Mouse (Mus musculus) myocyte (in vitro differentiated cells): ENCODE measurements at regions not wholly inside any gene's neighbourhood (a gene's known extent, or its start where the extent isn't known, plus 50 kb on each side); places are given as distances from the start of the nearest gene placed in this dataset.

Source experiments
- H3K27me3 ChIP-seq: one replicate; pipeline ENCODE4 v1.6.1; 2011; ENCODE audit not compliant: control insufficient read depth, insufficient read depth, insufficient read length
- H3K36me3 ChIP-seq: one replicate; pipeline ENCODE4 v1.6.1; 2011; ENCODE audit not compliant: control insufficient read depth, insufficient read depth
- H3K4me2 ChIP-seq: one replicate; pipeline ENCODE4 v1.6.1; 2011; ENCODE audit warnings: low read depth, control low read depth
- H3K4me3 ChIP-seq: one replicate; pipeline ENCODE4 v1.5.1; 2011; ENCODE audit warnings: mild to moderate bottlenecking, control low read depth, moderate library complexity
- H3K79me2 ChIP-seq: one replicate; pipeline ENCODE4 v1.6.1; 2011; ENCODE audit not compliant: control insufficient read depth, insufficient read depth
- H3ac ChIP-seq: one replicate; pipeline ENCODE4 v1.6.1; 2011; ENCODE audit not compliant: control insufficient read depth, insufficient read length
- CEBPB ChIP-seq: IDR thresholded peaks from 2 replicates; pipeline ENCODE4 v1.6.1; 2011; ENCODE audit warnings: mild to moderate bottlenecking, moderate library complexity; ENCODE audit not compliant: poor library complexity, insufficient read depth, severe bottlenecking
- E2F4 ChIP-seq: IDR thresholded peaks from one replicate; pipeline ENCODE4 v1.6.1; 2011; ENCODE audit warnings: mild to moderate bottlenecking, control low read depth, moderate library complexity; ENCODE audit not compliant: insufficient read depth
- MAX ChIP-seq: IDR thresholded peaks from one replicate; pipeline ENCODE4 v1.6.1; 2011; ENCODE audit warnings: low read depth, mild to moderate bottlenecking, control low read depth
- MYOD1 ChIP-seq, 3 experiments: IDR thresholded peaks; one replicate each; pipeline ENCODE4 v1.6.1; 2011; ENCODE audit warnings: control low read depth in 2 of 3, low read depth in 2 of 3, mild to moderate bottlenecking in 2 of 3, moderate library complexity in 1 of 3; ENCODE audit not compliant: insufficient read length in 2 of 3, control insufficient read depth in 1 of 3
- MYOG ChIP-seq, 3 experiments: IDR thresholded peaks; one replicate each; pipeline ENCODE4 v1.6.1; 2011; ENCODE audit warnings: control low read depth in 2 of 3, low read depth in 2 of 3, mild to moderate bottlenecking in 2 of 3; ENCODE audit not compliant: insufficient read length in 2 of 3, control insufficient read depth in 1 of 3, insufficient read depth in 1 of 3
- POLR2A ChIP-seq: IDR thresholded peaks from one replicate; pipeline ENCODE4 v1.6.1; 2011; ENCODE audit warnings: low read depth, mild to moderate bottlenecking, control low read depth, moderate library complexity; ENCODE audit not compliant: insufficient read length
- POLR2AphosphoS2 ChIP-seq: IDR thresholded peaks from one replicate; pipeline ENCODE4 v1.6.1; 2011; ENCODE audit warnings: low read depth, control low read depth; ENCODE audit not compliant: insufficient read length
- REST ChIP-seq: IDR thresholded peaks from one replicate; pipeline ENCODE4 v1.6.1; 2011; ENCODE audit warnings: mild to moderate bottlenecking, control low read depth, moderate library complexity; ENCODE audit not compliant: insufficient read depth, insufficient read length
- SRF ChIP-seq: IDR thresholded peaks from one replicate; pipeline ENCODE4 v1.6.1; 2011; ENCODE audit warnings: low read depth; ENCODE audit not compliant: control insufficient read depth, insufficient read length
- TCF12 ChIP-seq: IDR thresholded peaks from one replicate; pipeline ENCODE4 v1.6.1; 2011; ENCODE audit warnings: mild to moderate bottlenecking, control low read depth; ENCODE audit not compliant: poor library complexity, insufficient read depth, severe bottlenecking
- TCF3 ChIP-seq: IDR thresholded peaks from one replicate; pipeline ENCODE4 v1.6.1; 2011; ENCODE audit warnings: low read depth, control low read depth; ENCODE audit not compliant: insufficient read length
- USF1 ChIP-seq: IDR thresholded peaks from one replicate; pipeline ENCODE4 v1.6.1; 2011; ENCODE audit warnings: low read depth, mild to moderate bottlenecking, control low read depth, moderate library complexity

GRCm38 (mm10) chr4:84070089-84070488 lies 544.7 kb downstream of the Ccdc171 start:
- H3K36me3 ChIP-seq, result no peaks in the 10 kb centered on the region
- TF ChIP-seq MYOG (IDR thresholded peaks at IDR 0.05; ENCODE audit: control insufficient read depth in 1 of 3, insufficient read depth in 1 of 3, insufficient read length in 2 of 3, low read depth in 2 of 3) (no peak), POLR2AphosphoS2 (no peak), POLR2A (no peak), USF1 (no peak), MAX (no peak), SRF (no peak), E2F4 (no peak), CEBPB (no peak), TCF12 (no peak), TCF3 (no peak), REST (no peak), MYOD1 (IDR thresholded peaks at IDR 0.05; ENCODE audit: control insufficient read depth in 1 of 3, insufficient read length in 2 of 3, low read depth in 2 of 3) (no peak)
- no peak overlapping the region for H3K4me2 ChIP-seq
- no peaks in the 10 kb centered on the region for H3K27me3 ChIP-seq
- no peak overlapping the region for H3ac ChIP-seq
- H3K4me3 ChIP-seq, result no peak overlapping the region
- H3K79me2 ChIP-seq, result no peaks in the 10 kb centered on the region

GRCm38 (mm10) chr4:84072096-84072495 lies 546.8 kb downstream of the Ccdc171 start:
- Histone ChIP-seq H3K79me2 (no peaks in the 10 kb centered on the region), H3K36me3 (no peaks in the 10 kb centered on the region)

GRCm38 (mm10) chr4:84076526-84076925 lies 551.2 kb downstream of the Ccdc171 start:
- Histone ChIP-seq H3K36me3 (no peaks in the 10 kb centered on the region), H3ac (no peak overlapping the region), H3K4me3 (no peak overlapping the region), H3K27me3 (no peaks in the 10 kb centered on the region), H3K79me2 (no peaks in the 10 kb centered on the region), H3K4me2 (no peak overlapping the region)
- TF ChIP-seq E2F4 (no peak), MYOD1 (IDR thresholded peaks at IDR 0.05; ENCODE audit: control insufficient read depth in 1 of 3, insufficient read length in 2 of 3, low read depth in 2 of 3) (no peak)

More at GRCm38 (mm10) chr4:84072096-84072495, 546.8 kb downstream of the Ccdc171 start:
- Histone ChIP-seq H3K4me2 (no peak overlapping the region), H3K4me3 (no peak overlapping the region), H3K27me3 (no peaks in the 10 kb centered on the region), H3ac (no peak overlapping the region)
- TF ChIP-seq E2F4 (no peak), USF1 (no peak), TCF12 (no peak), MAX (no peak), SRF (no peak), POLR2A (no peak), MYOD1 (IDR thresholded peaks at IDR 0.05; ENCODE audit: control insufficient read depth in 1 of 3, insufficient read length in 2 of 3, low read depth in 2 of 3) (no peak), POLR2AphosphoS2 (no peak), TCF3 (no peak), CEBPB (no peak), REST (no peak), MYOG (IDR thresholded peaks at IDR 0.05; ENCODE audit: control insufficient read depth in 1 of 3, insufficient read depth in 1 of 3, insufficient read length in 2 of 3, low read depth in 2 of 3) (no peak)

- Histone ChIP-seq H3ac (no peak overlapping the region), H3K4me3 (no peak overlapping the region)
Observed at GRCm38 (mm10) chr4:84079516-84079915, 554.2 kb downstream of the Ccdc171 start.

GRCm38 (mm10) chr4:84081518-84081917 lies 556.2 kb downstream of the Ccdc171 start:
- Histone ChIP-seq H3K4me3 (no peak overlapping the region), H3K4me2 (no peak overlapping the region), H3ac (no peak overlapping the region), H3K79me2 (no peaks in the 10 kb centered on the region), H3K36me3 (no peaks in the 10 kb centered on the region), H3K27me3 (no peaks in the 10 kb centered on the region)
- TF ChIP-seq SRF (no peak), MYOD1 (IDR thresholded peaks at IDR 0.05; ENCODE audit: control insufficient read depth in 1 of 3, insufficient read length in 2 of 3, low read depth in 2 of 3) (no peak), E2F4 (no peak), TCF3 (no peak), USF1 (no peak), TCF12 (no peak), MYOG (IDR thresholded peaks at IDR 0.05; ENCODE audit: control insufficient read depth in 1 of 3, insufficient read depth in 1 of 3, insufficient read length in 2 of 3, low read depth in 2 of 3) (no peak), MAX (no peak), POLR2AphosphoS2 (no peak), POLR2A (no peak), CEBPB (no peak), REST (no peak)

More at GRCm38 (mm10) chr4:84079516-84079915, 554.2 kb downstream of the Ccdc171 start:
- Histone ChIP-seq H3K79me2 (no peaks in the 10 kb centered on the region), H3K36me3 (no peaks in the 10 kb centered on the region), H3K27me3 (no peaks in the 10 kb centered on the region), H3K4me2 (no peak overlapping the region)
- no peak for TF ChIP-seq USF1
- TF ChIP-seq MYOD1 (IDR thresholded peaks at IDR 0.05; ENCODE audit: control insufficient read depth in 1 of 3, insufficient read length in 2 of 3, low read depth in 2 of 3), result no peak
- TF ChIP-seq TCF3, result no peak
- no peak for TF ChIP-seq SRF
- TF ChIP-seq MYOG (IDR thresholded peaks at IDR 0.05; ENCODE audit: control insufficient read depth in 1 of 3, insufficient read depth in 1 of 3, insufficient read length in 2 of 3, low read depth in 2 of 3), result no peak
- TF ChIP-seq E2F4, result no peak
- no peak for TF ChIP-seq TCF12
- TF ChIP-seq POLR2A, result no peak
- no peak for TF ChIP-seq REST
- no peak for TF ChIP-seq CEBPB
